Mouse (Mus musculus): ENCODE measurements around the gene Shroom3.

Shroom3 gene

DNA sequence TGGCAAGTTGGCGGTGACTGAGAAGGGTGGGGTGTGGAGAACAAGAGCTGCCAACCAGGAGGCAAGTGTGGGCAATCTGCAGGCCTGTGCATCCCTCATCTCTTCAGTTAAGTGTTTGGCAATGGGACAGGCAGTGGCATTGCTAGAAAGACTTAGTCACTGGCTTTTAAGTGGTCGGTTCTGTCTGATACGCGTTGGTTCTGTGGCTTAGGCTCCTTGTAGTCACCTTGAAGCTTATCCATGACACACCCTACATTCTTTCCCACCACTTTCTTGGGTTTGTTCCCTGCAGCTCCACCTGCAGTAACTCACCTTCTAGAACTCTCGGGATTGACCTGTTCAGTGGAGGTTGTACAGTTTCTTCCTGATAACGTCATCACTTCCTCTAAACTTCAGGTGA is 166.5 kb downstream of the Shroom3 start:
- no peak for DNase-seq (ENCODE audit: low read depth, low spot score)

DNA sequence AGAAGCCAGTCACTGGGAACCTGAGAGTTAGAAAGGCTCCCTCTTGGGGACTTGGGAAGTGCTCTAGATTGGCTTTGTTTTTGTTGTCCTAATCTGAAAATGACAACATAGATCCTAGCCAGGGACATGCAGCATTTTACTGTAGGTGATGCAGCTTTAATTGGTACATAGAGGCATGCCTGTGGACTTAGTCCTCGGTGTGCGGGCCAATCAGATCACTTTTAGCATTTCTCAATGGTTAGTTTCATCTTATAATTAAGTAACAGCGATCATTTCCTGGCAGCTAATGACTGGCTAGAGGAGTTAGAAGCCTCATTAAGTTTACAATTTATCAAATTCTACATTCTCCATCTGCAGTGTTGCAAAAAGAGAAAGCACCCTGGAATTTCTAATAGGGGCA is 167.7 kb downstream of the Shroom3 start:
- DNase-seq (ENCODE audit: low read depth, low spot score) = no peak

DNA sequence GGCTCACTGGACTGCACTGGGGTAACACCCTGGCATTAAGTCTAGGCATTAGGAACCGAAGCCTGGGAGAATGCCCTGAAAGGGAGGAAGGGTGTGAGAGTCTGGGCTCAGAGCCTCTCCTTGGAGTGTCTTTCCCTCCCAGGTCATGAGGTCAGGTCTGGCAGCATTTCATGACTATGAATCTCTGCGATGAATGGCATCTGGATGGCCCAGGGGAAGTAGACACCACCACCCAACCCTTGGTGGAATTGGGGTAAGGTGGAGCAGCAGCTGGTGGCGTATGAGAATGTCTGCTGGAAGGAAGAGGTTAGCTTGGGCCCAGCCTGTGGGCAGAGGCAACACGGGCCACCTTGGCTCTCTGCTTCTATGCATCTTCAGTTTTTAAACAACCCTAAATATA is 171.7 kb downstream of the Shroom3 start:
- DNase-seq (ENCODE audit: low read depth, low spot score) = no peak

DNA sequence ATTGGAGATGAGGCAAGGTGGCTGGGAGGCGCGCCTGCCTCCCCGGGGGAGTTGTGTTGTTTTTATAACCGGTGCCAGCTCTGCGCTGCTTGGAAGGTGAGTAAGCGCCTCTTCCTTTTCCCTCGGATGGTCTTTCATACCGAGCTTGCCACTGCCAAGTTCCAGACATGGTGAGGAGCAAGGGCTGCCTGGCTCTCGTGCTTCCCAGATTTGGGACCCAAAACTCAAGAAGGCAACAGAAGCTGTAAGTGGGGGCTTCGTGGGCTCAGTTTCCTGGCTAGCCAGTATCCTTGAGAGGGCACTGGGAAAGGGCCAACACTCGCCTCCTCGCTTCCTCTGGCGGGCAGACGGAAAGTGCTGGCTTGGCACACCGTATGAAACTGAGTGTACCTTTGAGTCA is 173.1 kb downstream of the Shroom3 start:
- no peak for DNase-seq (ENCODE audit: low read depth, low spot score)

DNA sequence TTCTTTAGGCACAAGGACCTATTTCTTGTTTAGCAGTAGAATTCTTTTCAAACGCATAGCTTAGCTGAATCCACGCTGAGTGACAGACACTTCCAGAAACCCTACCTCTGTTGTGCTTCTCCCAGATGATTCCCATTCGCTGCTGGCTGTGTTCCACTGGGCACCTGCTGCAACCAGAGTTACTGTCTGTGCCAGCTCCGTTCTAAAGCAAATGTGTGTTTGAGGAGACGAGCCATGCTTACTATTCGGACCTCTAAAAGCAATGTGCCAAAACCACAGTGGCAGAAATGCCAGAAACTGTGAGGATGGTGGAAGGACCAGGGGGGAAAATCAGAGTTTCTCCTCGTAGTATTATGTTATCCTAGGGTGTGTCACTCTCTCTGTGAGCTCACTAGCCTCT is 173.9 kb downstream of the Shroom3 start:
- no peak for DNase-seq (ENCODE audit: low read depth, low spot score)

DNA sequence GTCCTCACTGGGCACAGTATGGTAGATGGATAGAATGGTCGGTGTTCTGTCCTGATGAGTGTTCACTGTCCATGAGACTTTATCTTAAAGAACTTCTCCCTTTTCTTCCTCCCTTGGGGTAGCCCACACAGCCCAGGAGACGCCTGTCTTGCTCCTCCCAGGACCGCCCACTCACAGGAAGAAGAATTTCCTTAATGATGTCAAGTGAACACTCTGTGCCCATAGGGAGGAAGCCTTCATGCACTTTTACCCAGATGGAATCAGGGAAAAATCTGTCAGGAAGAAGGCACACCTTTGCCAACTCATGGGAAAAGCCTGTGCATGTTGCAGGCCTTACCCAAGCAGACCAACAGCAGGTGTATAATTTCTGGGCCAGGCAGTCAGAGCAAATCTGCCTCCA is 174.9 kb downstream of the Shroom3 start:
- no peak for DNase-seq (ENCODE audit: low read depth, low spot score)

DNA sequence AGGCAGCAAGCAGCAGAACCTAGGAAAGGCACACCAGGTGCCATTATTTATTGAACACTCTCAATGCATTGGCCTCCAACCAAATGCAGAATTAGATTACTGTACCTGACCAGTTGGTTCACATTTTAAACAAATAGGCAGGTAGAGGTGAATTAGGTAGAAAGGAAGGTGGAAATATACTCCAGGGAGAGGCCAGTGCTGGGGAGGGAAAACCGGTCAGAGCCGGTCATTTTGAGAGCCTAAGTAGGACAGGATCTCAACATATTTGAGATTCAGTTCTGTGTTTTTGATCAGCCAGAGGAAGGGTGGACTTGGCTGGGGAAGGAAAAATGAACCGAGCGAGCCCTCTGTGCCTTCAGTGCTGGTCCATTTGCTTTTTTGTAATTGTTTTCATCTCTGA is 175.3 kb downstream of the Shroom3 start:
- no peak for DNase-seq (ENCODE audit: low read depth, low spot score)

DNA sequence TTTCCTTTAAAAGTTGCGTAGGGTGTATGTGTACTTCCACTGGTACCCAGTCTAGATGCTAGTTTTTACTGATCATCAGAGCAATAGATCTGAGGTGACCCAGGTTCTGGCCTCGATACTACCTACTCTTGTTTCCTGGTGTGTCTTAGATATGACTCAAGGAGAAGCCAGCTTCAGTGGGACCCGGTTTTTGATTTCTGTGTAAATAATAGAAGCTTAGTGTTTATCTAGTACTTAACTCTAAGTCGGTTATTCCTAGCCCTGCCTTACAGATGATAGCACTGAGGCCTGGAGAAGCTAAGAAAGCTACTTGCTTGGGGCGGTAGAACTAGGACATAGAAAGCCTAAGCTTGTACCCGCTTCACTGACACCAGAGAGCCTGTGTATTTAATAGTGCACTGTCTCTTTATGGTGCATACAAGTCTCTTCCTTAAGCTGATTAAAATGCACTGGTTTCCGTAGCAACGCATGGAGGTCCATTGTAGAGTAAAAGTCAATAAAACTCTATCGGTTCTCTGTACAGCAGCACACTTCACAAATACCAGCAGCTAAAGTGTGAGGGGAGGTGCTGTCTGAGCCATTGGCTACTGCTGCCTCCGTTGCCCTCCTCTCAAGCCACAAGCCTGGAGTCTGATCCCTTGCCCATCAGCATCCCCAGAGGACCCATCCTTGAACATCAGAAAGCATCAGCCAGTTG is 178.3 kb downstream of the Shroom3 start:
- peak; percentile 55 for DNase-seq (ENCODE audit: low read depth, low spot score)

DNA sequence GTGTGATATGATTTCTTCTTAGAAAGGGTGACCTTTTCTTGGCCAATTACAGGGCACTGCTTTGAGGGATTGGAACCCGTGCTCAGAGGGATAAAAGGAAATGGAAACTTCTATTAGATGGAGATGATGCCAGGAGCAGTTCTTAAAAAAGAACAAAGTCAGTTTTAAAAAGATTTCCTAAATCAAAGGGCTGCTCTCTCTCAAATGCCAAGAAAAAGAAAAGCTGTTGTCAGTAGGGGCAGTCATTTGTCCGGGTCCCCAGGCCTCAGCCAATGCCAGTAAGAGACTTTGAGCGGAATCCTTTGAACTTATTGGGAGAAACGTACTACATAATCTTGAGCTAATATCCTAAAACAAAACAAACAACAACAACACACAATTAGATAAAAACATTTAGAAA is 181.9 kb downstream of the Shroom3 start:
- DNase-seq (ENCODE audit: low read depth, low spot score) = no peak

DNA sequence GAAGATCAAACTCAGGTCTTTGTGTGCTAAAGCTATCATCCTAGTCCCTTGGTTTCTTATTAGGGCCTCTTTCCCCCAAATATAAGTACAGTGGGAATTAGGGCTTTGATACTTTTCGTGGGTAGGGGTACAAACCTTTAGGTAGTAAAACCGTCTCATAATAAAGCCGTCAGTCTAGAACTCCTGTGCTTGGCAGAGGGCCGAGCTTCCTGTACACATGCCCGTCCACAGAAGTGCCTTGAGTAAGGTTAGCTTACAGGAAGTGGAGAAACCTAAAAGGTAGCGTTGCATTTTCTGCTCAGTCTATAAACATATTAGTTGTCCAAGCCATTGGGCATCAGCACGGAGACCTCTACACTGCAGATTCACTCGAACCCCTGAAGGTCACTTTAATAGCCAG is 183.3 kb downstream of the Shroom3 start:
- no peak for DNase-seq (ENCODE audit: low read depth, low spot score)

DNA sequence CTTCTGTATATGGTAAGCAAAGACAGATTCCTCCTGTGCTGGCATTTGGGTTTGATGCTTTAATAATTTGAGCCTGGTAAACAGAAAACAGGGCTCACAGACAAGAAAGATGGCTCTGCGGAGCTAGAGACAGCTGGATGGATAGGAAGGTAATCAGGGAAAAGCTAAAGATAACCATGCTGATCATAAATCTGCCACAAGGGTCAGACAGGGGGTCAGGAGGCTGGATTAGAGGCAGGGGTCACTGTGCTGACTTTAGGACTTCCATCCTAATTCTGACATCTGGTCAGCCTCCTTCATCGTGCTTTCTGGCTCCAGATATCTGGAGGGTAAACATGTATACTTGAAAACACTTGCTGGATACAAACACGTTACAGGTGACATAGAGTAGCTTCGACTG is 184.0 kb downstream of the Shroom3 start:
- peak; percentile 63 for DNase-seq (ENCODE audit: low read depth, low spot score)

DNA sequence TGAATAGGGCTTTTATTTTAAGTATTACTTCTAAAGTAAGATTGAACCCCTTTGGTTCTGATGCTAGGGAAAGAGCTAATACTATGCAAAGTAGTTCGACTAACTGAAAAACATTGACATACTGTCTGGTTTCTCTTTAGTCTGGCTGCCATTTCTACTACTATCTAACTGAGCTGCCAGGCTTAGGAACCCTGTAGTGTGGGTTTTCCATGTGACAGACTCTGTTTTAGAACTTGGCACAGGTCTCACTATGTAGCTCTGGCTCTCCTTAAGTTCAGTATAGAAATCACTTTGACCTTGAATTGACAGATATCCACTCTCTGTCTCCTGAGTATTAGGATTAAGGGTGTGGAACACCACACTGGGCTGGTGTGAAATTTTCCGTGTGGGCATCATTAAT is 185.0 kb downstream of the Shroom3 start:
- no peak for DNase-seq (ENCODE audit: low read depth, low spot score)

DNA sequence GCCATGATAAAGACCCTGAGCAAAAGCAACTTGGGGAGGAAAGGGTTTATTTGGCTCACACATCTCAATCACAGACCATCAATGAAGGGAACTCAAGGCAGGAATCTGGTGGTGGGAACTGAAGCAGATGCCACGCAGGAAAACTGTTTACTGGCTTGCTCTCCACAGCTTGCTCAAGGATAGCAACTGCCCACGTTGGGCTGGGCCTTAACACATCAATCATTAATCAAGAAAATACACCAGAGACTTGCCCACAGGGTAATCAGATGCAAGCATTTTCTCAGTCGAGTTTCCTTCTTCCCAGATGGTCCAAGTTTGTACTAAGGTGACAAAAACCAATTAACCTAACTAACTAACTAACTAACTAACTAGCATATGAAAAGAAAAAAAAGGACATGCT is 187.8 kb downstream of the Shroom3 start:
- no peak for DNase-seq (ENCODE audit: low read depth, low spot score)

DNA sequence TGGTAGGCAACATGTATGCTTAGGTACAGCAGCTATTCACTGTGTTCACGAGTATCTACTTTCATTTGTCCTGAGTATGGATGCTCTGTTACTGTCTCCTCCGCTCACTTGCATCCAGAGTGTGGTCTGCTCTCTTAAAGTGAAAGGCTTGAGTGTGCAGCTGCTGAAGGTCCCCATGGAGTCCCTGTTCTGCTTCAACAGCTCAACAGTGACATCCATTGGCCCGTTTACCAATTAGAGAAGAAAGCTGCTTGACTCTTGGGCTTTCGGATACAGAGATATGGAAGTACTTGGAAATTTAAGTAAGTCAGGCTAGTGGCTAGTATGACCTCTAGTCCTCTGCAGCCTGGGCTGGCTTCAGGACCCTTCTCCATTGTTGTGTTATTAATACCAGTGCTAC is 188.9 kb downstream of the Shroom3 start:
- DNase-seq (ENCODE audit: low read depth, low spot score) = no peak

DNA sequence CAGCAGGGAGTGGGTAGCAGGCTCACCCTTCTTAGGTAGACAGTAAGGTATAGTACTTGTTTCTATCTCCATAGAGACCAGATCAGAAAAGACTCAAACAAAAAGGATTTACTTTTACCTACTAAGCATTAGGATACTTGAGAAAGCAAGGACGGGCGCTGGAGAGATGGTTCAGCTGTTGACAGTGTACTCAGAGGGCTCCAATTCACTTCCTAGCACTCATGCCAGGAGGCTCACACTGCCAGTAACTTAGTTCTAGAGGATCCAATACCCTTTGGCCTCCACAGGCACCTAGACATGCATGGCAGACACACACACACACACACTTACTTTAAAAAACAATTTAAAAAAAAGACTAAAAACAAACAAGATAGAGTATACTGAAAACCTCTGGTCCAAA is 189.8 kb downstream of the Shroom3 start:
- DNase-seq (ENCODE audit: low read depth, low spot score) = no peak

DNA sequence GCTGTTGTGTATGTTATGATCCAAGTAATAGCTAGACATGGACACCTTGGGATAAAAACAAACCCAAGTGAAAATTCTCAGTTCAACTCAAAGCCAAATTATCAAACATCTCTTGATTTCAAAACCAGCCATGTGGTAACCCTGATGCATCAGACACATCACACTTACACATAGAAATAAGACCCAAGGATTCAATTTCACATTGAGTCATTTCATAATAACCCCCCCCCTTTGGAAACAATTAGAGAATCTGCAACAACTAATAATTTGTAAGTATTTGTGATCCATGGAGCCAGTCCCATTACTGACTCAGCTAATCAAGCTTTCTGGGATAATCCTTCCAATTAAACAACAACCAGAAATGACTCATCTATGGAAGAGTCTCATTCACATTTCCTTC is 190.3 kb downstream of the Shroom3 start:
- DNase-seq (ENCODE audit: low read depth, low spot score) = no peak

DNA sequence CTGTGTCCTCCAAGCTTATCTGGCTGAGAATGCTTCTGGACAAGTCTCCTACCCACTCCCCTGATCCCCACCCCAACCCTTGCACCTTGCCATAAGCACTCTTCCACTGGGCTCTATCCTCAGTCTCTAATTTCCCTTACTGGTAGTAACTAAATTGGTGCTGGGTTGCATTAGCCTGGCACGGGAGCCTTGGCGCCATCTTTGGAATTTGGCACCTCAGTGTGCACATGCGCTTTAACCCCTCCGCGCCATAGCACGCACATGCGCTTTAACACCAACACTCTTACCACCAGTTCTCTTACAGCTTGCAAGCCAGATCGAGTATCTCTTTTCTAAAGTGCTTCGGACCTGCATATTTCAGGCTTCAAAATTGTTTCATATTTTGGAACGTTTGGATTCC is 192.6 kb downstream of the Shroom3 start:
- DNase-seq (ENCODE audit: low read depth, low spot score) = no peak

DNA sequence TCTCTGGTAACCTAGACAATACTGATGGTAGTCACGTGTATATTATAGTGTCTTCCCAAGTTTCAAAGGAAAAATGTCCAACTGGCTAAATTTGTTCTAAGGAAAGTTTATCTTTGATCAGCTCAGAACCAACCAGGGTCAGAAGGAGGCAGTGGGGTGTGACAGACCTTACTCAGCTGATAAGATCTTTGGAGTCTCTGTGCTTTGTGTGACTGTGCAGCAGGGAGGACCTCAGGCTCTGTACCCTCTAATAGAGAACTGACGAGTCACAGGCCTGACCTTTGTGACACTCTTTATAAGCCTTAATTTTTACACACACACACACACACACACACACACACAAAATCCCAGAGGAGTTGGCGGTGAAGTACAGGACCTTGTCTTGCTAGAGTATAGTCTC is 193.9 kb downstream of the Shroom3 start:
- no peak for DNase-seq (ENCODE audit: low read depth, low spot score)

DNA sequence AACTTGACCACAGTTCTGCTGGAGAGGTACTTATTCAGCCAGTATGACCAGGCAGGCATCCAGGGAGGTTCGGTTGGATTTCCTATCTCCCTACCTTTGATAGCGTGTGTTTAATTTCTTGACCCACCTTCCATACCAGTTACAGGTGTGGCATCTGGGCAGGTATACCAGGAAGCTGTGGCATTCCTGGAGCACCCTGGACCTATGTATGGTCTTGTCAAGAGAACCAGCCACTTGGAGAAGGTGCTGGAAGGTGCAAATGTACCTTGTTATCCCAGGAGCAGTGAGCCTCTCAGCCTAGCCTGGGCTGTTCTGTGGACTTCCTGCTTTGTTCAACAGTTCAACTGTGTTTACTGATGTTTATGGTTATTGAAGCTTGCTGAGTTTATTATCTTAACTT is 197.2 kb downstream of the Shroom3 start:
- no peak for DNase-seq (ENCODE audit: low read depth, low spot score)

DNA sequence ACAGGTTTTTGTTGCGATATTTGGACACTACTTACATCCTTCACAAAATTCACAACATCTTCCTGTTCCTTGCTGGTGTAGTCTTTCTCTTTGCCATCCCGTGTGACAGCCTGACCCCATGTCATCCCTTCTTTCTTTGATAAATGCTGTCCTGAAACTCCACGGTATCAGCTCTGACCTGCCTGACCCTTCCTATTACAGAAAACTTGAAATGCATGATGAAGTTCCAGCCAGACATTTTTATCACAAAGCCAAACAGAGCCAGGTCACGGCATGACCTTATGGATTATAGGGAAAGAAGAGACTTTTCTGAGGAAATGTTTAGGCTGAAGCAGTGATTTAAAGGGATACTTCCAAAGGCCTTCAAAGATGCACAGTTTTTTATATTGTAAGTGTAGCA is 197.7 kb downstream of the Shroom3 start:
- no peak for DNase-seq (ENCODE audit: low read depth, low spot score)

DNA sequence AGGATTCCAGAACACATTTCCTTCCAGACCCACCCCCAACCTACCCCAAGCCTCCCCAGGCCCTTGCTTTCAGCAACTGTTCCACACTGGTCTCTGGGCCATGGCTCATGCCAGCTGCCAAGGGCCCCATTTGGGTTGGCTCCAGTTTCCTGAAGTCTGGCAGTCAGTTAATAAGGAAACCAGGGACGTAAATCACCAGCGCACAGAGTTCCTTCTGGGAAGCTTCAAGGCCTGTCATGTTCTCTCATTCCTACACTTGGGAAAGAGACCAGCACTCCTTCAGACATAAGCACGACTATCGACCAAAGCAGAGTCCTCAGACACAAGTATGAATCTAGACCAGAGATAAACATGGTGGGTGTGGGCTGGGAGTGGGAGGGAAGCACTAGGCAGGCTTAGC is 202.9 kb downstream of the Shroom3 start:
- DNase-seq (ENCODE audit: low read depth, low spot score) = no peak

DNA sequence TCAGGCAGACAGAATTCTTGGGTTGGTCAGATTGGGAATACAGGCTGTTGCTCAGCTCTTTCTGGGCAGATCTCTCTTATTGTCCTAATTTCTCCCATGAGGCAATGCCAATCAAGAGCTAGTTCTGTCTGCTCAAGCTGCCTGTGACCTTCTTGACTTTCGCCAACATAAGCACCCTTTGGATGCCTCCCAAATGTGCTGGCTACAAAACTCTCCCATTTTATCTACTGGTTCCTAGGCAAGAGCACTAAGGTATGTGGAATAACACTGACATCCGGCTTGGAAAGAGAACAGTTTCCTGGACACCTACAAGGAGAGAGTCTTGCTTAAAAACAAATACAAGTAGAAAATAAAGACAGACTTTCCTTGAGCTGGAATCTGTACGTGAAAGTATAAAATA is 204.3 kb downstream of the Shroom3 start:
- no peak for DNase-seq (ENCODE audit: low read depth, low spot score)

DNA sequence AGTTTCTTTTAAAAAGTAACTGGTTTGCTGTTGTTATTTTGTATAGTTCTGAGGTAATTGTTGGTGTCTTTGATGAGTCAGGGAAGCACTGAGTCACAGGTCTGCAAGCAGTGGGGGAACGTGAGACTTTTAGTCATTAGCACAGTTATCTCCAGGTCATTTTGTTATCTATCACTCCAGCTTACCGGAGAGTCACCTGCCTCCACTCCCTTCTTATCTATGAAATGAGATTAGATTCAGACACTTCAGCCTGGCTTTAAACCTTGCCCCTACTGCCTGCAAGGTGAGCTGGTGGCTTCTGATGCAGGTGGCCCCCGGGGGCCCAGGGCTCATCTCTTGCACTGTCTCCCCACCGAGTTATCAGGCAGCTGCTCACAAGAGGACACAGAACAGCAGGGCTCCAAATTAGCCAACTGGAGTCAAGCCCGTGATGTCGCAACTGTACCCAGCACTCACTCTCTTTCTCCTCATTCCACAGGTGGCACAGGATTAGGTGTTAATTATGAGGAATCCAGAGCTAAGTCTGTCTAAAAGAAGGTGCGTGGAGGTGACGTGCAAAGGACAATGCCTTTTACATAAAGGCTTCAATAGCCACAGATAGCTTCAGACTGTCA is 205.5 kb downstream of the Shroom3 start:
- DNase-seq (ENCODE audit: low read depth, low spot score) = no peak

DNA sequence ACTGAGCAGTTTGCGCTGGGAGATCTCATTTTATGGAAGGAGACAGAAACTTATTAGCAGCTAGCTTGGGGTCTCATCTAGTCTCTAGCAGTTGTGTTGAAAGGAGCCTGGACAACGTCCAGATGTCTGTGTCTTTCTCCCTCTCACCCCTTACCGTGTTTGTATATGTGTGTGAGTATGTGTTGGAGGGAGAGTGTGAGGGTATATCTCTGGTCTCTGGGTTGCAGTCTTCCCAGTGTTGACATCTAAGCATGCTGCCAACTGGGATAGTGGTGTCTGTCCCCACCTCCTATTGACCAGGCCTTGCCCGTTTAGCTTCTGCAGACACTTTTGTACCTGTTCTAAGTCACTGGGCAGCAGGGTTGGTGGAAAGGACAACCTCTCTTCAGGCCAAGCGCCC is 207.7 kb downstream of the Shroom3 start:
- no peak for DNase-seq (ENCODE audit: low read depth, low spot score)
